Mouse (Mus musculus) C2C12 (cell line): ENCODE data around the gene Adprhl1.

ENCODE experiments used
- CEBPB ChIP-seq: IDR thresholded peaks from one replicate; pipeline ENCODE4 v1.6.1; 2011; ENCODE audit warnings: low read depth, mild to moderate bottlenecking, control low read depth, moderate library complexity
- CTCF ChIP-seq: IDR thresholded peaks from one replicate; pipeline ENCODE4 v1.5.1; 2011; ENCODE audit not compliant: control insufficient read depth, insufficient read depth, insufficient read length
- FOSL1 ChIP-seq: IDR thresholded peaks from one replicate; pipeline ENCODE4 v1.8.0; 2011; ENCODE audit warnings: mild to moderate bottlenecking, low read length; ENCODE audit not compliant: poor library complexity, insufficient read depth, severe bottlenecking
- MAX ChIP-seq: IDR thresholded peaks from one replicate; pipeline ENCODE4 v1.6.1; 2011; ENCODE audit warnings: mild to moderate bottlenecking, control low read depth
- MYOD1 ChIP-seq: IDR thresholded peaks from one replicate; pipeline ENCODE4 v1.6.1; 2011; ENCODE audit warnings: low read depth; ENCODE audit not compliant: control insufficient read depth, insufficient read length
- MYOG ChIP-seq: IDR thresholded peaks from one replicate; pipeline ENCODE4 v1.6.1; 2011; ENCODE audit not compliant: control insufficient read depth, insufficient read length; ENCODE audit errors: extremely low read depth
- USF1 ChIP-seq: IDR thresholded peaks from one replicate; pipeline ENCODE4 v1.6.1; 2011; ENCODE audit warnings: low read depth, mild to moderate bottlenecking, control low read depth, moderate library complexity

DNA sequence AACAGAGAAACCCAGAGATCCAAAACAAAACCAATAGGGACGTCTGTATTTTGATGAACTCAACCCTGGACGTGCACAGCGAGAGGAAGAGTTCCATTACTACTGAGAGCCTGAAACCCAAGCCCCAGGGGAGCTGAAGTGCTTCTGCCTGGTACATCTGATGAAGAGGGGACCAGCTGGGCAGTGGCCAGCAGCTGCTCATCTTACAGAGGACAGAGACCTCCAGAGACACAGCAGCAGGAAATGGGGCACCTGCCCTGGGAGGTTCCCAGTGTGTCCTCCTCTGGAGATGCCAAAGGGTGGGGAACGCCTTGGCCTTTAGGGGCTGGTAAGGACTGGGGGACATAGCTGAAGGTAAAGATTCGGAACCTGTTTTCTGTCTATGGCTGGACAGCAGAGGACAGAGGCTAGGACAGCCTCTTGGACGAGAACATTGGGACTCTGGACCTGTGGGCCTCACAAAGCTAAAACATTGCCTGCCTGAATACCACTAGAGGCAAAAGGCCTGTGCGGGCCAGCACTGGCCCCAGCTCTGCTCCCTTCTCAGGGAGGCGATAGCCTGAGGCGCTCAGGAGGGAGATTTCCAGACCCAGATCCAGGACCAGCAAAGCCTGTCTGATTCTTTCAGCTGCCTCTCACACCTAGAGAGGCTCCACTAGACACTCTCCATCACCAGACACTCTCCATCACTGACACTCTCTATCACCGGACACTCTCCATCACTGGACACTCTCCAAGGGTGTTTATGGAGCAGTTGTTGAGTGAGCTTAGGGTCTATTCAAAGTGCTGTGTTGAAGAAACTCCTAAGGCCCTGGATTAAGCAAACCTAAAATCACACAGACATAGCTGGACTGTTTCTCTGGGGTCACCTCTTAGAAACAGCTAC is 10.7 kb downstream of the Adprhl1 start:
- TF ChIP-seq CTCF (no peak), MYOG (no peak), MAX (no peak), MYOD1 (no peak), FOSL1 (no peak), USF1 (no peak), CEBPB (no peak)
